Mouse (Mus musculus): ENCODE results near the gene Uqcrfs1.

GRCm38 (mm10) chr13:30567571-30567970 is 22.4 kb upstream of the Uqcrfs1 start:
- TF ChIP-seq CTCF (IDR thresholded peaks at IDR 0.05; ENCODE audit: extremely low read depth, insufficient read length, insufficient replicate concordance, low read depth, low read length) (no peak), POLR2A (IDR thresholded peaks at IDR 0.05; ENCODE audit: low read depth, low read length) (no peak)

Measured in small intestine, adult 2 months (tissue).